Mouse (Mus musculus): ENCODE measurements around the gene Arhgef7. TPM values are rescaled to one million over a fixed set of nuclear protein-coding genes. Genes with fewer than 3 reads are reported as not detected.
"Not testable (repeated sequence)": the region's sequence is repeated elsewhere in the genome, so short reads cannot be mapped to it uniquely, and the experiment has no call there.

Arhgef7 gene
- polyA plus RNA-seq, 1 experiment from 2014 or later, result 71.1 TPM

DNA sequence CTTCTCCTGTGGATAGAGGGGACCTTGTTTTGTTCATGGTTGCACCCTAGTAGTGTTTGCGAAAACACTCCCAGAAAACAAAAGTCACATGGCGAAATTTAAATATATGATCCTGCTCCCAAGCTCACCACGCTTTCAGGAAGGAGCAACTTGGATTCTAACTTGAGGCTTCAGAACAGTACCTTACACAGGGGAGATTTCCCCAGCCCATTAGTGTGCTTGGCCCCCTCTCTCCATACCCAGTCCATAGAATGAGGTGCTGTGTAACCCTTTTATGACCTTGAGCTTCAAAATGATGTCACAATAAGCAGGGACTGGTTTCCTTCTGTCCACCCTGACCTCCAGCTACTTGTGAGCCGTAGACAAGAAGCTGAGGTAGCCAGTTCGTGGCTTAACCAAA lies 112.7 kb downstream of the Arhgef7 start, which contains the start of gene Tex29:
Gene Tex29, plus strand, starts transcription at position 301 of the 400 bp plus-strand sequence.
- no peak for DNase-seq (ENCODE audit: low spot score)
- Histone ChIP-seq H3K27me3 (ENCODE audit: control insufficient read depth, insufficient read depth, low read length) (no peaks in the 10 kb centered on the region), H3K27ac (ENCODE audit: low read depth, low read length) (no peak within 1 kb of the TSS), H3K4me2 (ENCODE audit: low read depth) (no peak within 1 kb of the TSS), H3K36me3 (ENCODE audit: control insufficient read depth, insufficient read depth, low read length) (no peaks in the 10 kb centered on the region), H3K9ac (ENCODE audit: low read length) (no peak within 1 kb of the TSS), H3K4me1 (ENCODE audit: control insufficient read depth, insufficient read depth, low read length) (0 out of 2 replicates have a peak, but pooled peaks cover 3% of the 10 kb centered on the region), H3K9me3 (ENCODE audit: control insufficient read depth, low read length) (no peaks in the 10 kb centered on the region), H3K4me3 (ENCODE audit: low read depth, low read length) (no peak within 1 kb of the TSS)
- 82% methylated on average over 5 of the region's 5 CpGs for WGBS
- ATAC-seq (ENCODE audit: insufficient read depth, low FRiP score, low TSS enrichment), result no peak

DNA sequence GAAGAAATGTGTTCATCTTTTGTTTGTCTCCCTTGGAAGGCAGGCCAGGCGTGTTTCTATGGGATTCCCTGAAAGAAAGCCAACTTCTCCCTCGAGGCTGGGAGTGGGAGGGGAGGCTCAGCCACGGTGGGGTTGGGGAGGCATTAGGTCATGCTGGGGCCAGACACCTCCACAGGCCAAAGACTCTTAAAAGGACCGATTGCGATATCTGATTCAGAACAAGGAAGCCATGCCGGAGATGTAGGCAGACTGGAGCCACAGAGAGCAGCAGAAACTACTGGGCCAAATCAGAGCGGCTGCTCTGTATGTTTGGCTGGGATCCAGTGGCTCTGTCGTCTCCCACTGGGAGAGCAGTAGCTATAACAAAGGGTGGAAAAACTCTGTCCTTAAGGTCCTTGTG lies 114.0 kb downstream of the Arhgef7 start:
- no peak overlapping the region for H3K27ac ChIP-seq (ENCODE audit: low read depth, low read length)
- no peak overlapping the region for H3K9ac ChIP-seq (ENCODE audit: low read length)
- DNase-seq (ENCODE audit: low spot score) (no peak), ATAC-seq (ENCODE audit: insufficient read depth, low FRiP score, low TSS enrichment) (no peak)
- H3K9me3 ChIP-seq (ENCODE audit: control insufficient read depth, low read length), result no peaks in the 10 kb centered on the region
- H3K4me2 ChIP-seq (ENCODE audit: low read depth), result no peak overlapping the region
- H3K4me1 ChIP-seq (ENCODE audit: control insufficient read depth, insufficient read depth, low read length), result 0 out of 2 replicates have a peak, but pooled peaks cover 3% of the 10 kb centered on the region
- WGBS, result 53% methylated on average over 8 of the region's 8 CpGs
- H3K36me3 ChIP-seq (ENCODE audit: control insufficient read depth, insufficient read depth, low read length), result no peaks in the 10 kb centered on the region
- H3K27me3 ChIP-seq (ENCODE audit: control insufficient read depth, insufficient read depth, low read length), result no peaks in the 10 kb centered on the region
- H3K4me3 ChIP-seq (ENCODE audit: low read depth, low read length), result no peak overlapping the region

DNA sequence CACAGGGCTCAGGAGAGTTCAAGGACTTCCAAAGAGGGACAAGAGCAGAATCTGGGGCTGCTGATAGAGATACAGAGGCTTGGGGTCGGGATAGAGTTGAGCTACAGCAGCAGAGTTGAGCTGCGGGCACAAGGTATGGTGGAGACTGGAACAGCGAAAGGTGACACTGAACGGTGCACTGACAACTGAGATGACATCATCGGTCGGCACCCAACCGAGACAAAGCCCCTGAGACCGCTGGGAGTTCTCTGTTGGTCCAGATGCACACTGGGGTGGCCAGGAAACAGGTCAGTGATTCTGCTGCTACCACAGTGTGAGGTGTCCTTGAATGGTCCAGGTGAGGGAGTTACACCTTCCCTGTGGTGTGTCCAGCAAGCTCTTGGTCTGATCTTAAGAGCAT lies 115.2 kb downstream of the Arhgef7 start:
- H3K4me2 ChIP-seq (ENCODE audit: low read depth), result no peak overlapping the region
- H3K4me1 ChIP-seq (ENCODE audit: control insufficient read depth, insufficient read depth, low read length), result 0 out of 2 replicates have a peak, but pooled peaks cover 3% of the 10 kb centered on the region
- no peaks in the 10 kb centered on the region for H3K9me3 ChIP-seq (ENCODE audit: control insufficient read depth, low read length)
- H3K27ac ChIP-seq (ENCODE audit: low read depth, low read length), result no peak overlapping the region
- 84% methylated on average over 8 of the region's 8 CpGs for WGBS
- ATAC-seq (ENCODE audit: insufficient read depth, low FRiP score, low TSS enrichment) (no peak), DNase-seq (ENCODE audit: low spot score) (no peak)
- no peaks in the 10 kb centered on the region for H3K36me3 ChIP-seq (ENCODE audit: control insufficient read depth, insufficient read depth, low read length)
- H3K9ac ChIP-seq (ENCODE audit: low read length), result no peak overlapping the region
- no peaks in the 10 kb centered on the region for H3K27me3 ChIP-seq (ENCODE audit: control insufficient read depth, insufficient read depth, low read length)
- H3K4me3 ChIP-seq (ENCODE audit: low read depth, low read length), result no peak overlapping the region

DNA sequence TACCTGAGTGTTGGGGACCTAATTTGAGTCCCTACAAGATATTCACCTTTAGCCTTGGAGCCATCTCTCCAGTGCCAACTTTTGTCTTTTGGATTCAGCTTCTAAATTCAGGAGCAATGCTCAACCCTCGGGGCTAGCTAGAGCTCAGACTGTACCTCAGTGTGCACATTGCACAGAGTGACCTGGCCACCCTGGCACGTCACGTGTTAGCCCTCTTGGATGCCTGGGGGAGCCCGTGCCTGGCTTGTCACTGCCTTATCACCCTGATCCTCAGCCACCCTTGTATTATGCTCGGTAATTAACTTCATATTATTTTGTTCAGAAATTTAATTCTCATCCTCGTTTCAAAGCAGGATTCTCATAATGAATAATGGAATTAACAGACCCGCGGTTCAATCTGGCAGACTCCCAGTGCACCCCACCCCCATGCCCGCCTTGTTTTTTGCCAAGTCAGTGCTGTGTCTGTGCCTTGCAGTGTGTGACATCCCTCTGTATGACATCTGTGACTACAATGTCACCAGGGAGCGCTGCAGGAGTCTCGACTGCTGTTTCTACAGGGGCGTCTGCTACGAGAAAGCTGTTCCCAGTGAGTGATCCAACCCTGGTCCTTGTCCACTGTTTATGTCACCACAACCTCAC lies 116.3 kb downstream of the Arhgef7 start:
- no peak overlapping the region for H3K4me2 ChIP-seq (ENCODE audit: low read depth)
- no peaks in the 10 kb centered on the region for H3K27me3 ChIP-seq (ENCODE audit: control insufficient read depth, insufficient read depth, low read length)
- no peak for ATAC-seq (ENCODE audit: insufficient read depth, low FRiP score, low TSS enrichment)
- H3K9ac ChIP-seq (ENCODE audit: low read length), result no peak overlapping the region
- H3K9me3 ChIP-seq (ENCODE audit: control insufficient read depth, low read length), result no peaks in the 10 kb centered on the region
- H3K4me3 ChIP-seq (ENCODE audit: low read depth, low read length), result no peak overlapping the region
- 0 out of 2 replicates have a peak, but pooled peaks cover 3% of the 10 kb centered on the region for H3K4me1 ChIP-seq (ENCODE audit: control insufficient read depth, insufficient read depth, low read length)
- 89% methylated on average over 13 of the region's 13 CpGs for WGBS
- no peak overlapping the region for H3K27ac ChIP-seq (ENCODE audit: low read depth, low read length)
- DNase-seq (ENCODE audit: low spot score), result no peak
- H3K36me3 ChIP-seq (ENCODE audit: control insufficient read depth, insufficient read depth, low read length), result no peaks in the 10 kb centered on the region

GRCm38 (mm10) chr8:11844316-11844685 lies 116.8 kb downstream of the Arhgef7 start:
- DNase-seq (ENCODE audit: low spot score) (no peak), ATAC-seq (ENCODE audit: insufficient read depth, low FRiP score, low TSS enrichment) (no peak)
- Histone ChIP-seq H3K4me3 (ENCODE audit: low read depth, low read length) (no peak overlapping the region), H3K27me3 (ENCODE audit: control insufficient read depth, insufficient read depth, low read length) (no peaks in the 10 kb centered on the region), H3K4me2 (ENCODE audit: low read depth) (no peak overlapping the region), H3K9ac (ENCODE audit: low read length) (no peak overlapping the region), H3K27ac (ENCODE audit: low read depth, low read length) (no peak overlapping the region), H3K4me1 (ENCODE audit: control insufficient read depth, insufficient read depth, low read length) (0 out of 2 replicates have a peak, but pooled peaks cover 3% of the 10 kb centered on the region), H3K9me3 (ENCODE audit: control insufficient read depth, low read length) (no peaks in the 10 kb centered on the region), H3K36me3 (ENCODE audit: control insufficient read depth, insufficient read depth, low read length) (no peaks in the 10 kb centered on the region)
- 92% methylated on average over 7 of the region's 7 CpGs for WGBS

- Histone ChIP-seq H3K4me2 (ENCODE audit: low read depth) (no peak overlapping the region), H3K9me3 (ENCODE audit: control insufficient read depth, low read length) (no peaks in the 10 kb centered on the region), H3K9ac (ENCODE audit: low read length) (no peak overlapping the region), H3K27ac (ENCODE audit: low read depth, low read length) (no peak overlapping the region), H3K36me3 (ENCODE audit: control insufficient read depth, insufficient read depth, low read length) (no peaks in the 10 kb centered on the region), H3K27me3 (ENCODE audit: control insufficient read depth, insufficient read depth, low read length) (no peaks in the 10 kb centered on the region), H3K4me1 (ENCODE audit: control insufficient read depth, insufficient read depth, low read length) (no peaks in the 10 kb centered on the region), H3K4me3 (ENCODE audit: low read depth, low read length) (no peak overlapping the region)
- no peak for DNase-seq (ENCODE audit: low spot score)
- WGBS, result 94% methylated on average over 6 of the region's 6 CpGs
- ATAC-seq (ENCODE audit: insufficient read depth, low FRiP score, low TSS enrichment), result no peak
These were observed 119.3 kb downstream of the Arhgef7 start for GRCm38 (mm10) chr8:11846807-11847206.

GRCm38 (mm10) chr8:11867832-11868231 lies 140.3 kb downstream of the Arhgef7 start:
- 0 out of 2 replicates have a peak, but pooled peaks cover 2% of the 10 kb centered on the region for H3K9me3 ChIP-seq (ENCODE audit: control insufficient read depth, low read length)
- H3K4me2 ChIP-seq (ENCODE audit: low read depth), result no peak overlapping the region
- DNase-seq (ENCODE audit: low spot score) (no peak), ATAC-seq (ENCODE audit: insufficient read depth, low FRiP score, low TSS enrichment) (no peak)
- H3K9ac ChIP-seq (ENCODE audit: low read length), result no peak overlapping the region
- no peak overlapping the region for H3K4me3 ChIP-seq (ENCODE audit: low read depth, low read length)
- no peaks in the 10 kb centered on the region for H3K27me3 ChIP-seq (ENCODE audit: control insufficient read depth, insufficient read depth, low read length)
- no peak overlapping the region for H3K27ac ChIP-seq (ENCODE audit: low read depth, low read length)
- no peaks in the 10 kb centered on the region for H3K4me1 ChIP-seq (ENCODE audit: control insufficient read depth, insufficient read depth, low read length)
- H3K36me3 ChIP-seq (ENCODE audit: control insufficient read depth, insufficient read depth, low read length), result no peaks in the 10 kb centered on the region

DNA sequence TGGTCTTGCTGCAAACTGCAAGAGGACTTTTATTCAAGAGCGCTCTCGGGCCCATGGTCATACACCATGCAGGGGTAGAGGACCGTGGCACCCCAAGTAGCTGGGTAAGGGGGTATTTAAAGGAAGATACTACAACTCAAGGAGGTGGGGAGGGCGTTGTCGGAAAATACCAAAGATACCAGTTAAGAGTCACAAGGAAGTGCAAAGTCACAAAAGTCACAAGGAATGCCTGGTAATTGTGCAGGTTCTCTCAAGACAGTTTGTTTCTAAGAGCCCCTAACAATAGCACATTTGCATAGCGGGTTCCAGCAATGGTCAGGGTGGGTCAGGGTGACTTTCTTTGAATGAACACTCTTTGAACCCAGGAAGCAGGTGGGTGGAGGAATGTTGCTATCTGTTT lies 146.7 kb downstream of the Arhgef7 start:
- ATAC-seq (ENCODE audit: insufficient read depth, low FRiP score, low TSS enrichment); H3K36me3 ChIP-seq (ENCODE audit: control insufficient read depth, insufficient read depth, low read length); H3K4me3 ChIP-seq (ENCODE audit: low read depth, low read length); H3K4me1 ChIP-seq (ENCODE audit: control insufficient read depth, insufficient read depth, low read length); DNase-seq (ENCODE audit: low spot score); H3K27me3 ChIP-seq (ENCODE audit: control insufficient read depth, insufficient read depth, low read length); H3K9me3 ChIP-seq (ENCODE audit: control insufficient read depth, low read length); H3K27ac ChIP-seq (ENCODE audit: low read depth, low read length); H3K9ac ChIP-seq (ENCODE audit: low read length); H3K4me2 ChIP-seq (ENCODE audit: low read depth): not testable (repeated sequence)
- 92% methylated on average over 6 of the region's 6 CpGs for WGBS

GRCm38 (mm10) chr8:11884646-11885045 lies 157.1 kb downstream of the Arhgef7 start:
- ATAC-seq (ENCODE audit: insufficient read depth, low FRiP score, low TSS enrichment) (no peak), DNase-seq (ENCODE audit: low spot score) (no peak)
- Histone ChIP-seq H3K9me3 (ENCODE audit: control insufficient read depth, low read length) (no peaks in the 10 kb centered on the region), H3K4me3 (ENCODE audit: low read depth, low read length) (no peak overlapping the region), H3K27ac (ENCODE audit: low read depth, low read length) (no peak overlapping the region), H3K9ac (ENCODE audit: low read length) (no peak overlapping the region), H3K4me1 (ENCODE audit: control insufficient read depth, insufficient read depth, low read length) (peaks cover 13% of the 10 kb centered on the region), H3K27me3 (ENCODE audit: control insufficient read depth, insufficient read depth, low read length) (no peaks in the 10 kb centered on the region), H3K36me3 (ENCODE audit: control insufficient read depth, insufficient read depth, low read length) (no peaks in the 10 kb centered on the region), H3K4me2 (ENCODE audit: low read depth) (no peak overlapping the region)
- WGBS, result 91% methylated on average over 3 of the region's 3 CpGs
